Mouse (Mus musculus) hindbrain, embryonic 12.5 days (tissue): Measurements from ENCODE around the gene St7. TPM values are rescaled to one million over a fixed set of nuclear protein-coding genes. Genes with fewer than 3 reads are reported as not detected.

Experiments
- ATAC-seq: fragments of 200-750 bp; cut with Nextera tagmentation; 2 replicates; pipeline ENCODE4 v1.8.0; 2017; ENCODE audit warnings: moderate TSS enrichment; ENCODE audit not compliant: low FRiP score
- H3K27ac ChIP-seq: fragments of 300-500 bp; sonication (generic); 2 replicates; pipeline ENCODE4 v1.5.1; 2016; ENCODE audit warnings: mild to moderate bottlenecking
- H3K27me3 ChIP-seq: fragments of 300-500 bp; sonication (generic); 2 replicates; pipeline ENCODE4 v1.6.1; 2016; ENCODE audit warnings: mild to moderate bottlenecking
- H3K36me3 ChIP-seq: fragments of 300-500 bp; sonication (generic); 2 replicates; pipeline ENCODE4 v1.6.1; 2016; ENCODE audit warnings: mild to moderate bottlenecking
- H3K4me1 ChIP-seq: fragments of 300-500 bp; sonication (generic); 2 replicates; pipeline ENCODE4 v1.6.1; 2016
- H3K4me2 ChIP-seq: fragments of 300-500 bp; sonication (generic); replicated peaks from 2 replicates; pipeline ENCODE4 v1.6.1; 2016; ENCODE audit warnings: mild to moderate bottlenecking
- H3K4me3 ChIP-seq: fragments of 300-500 bp; sonication (generic); 2 replicates; pipeline ENCODE4 v1.5.1; 2016; ENCODE audit warnings: mild to moderate bottlenecking
- H3K9ac ChIP-seq: fragments of 300-500 bp; sonication (generic); 2 replicates; pipeline ENCODE4 v1.6.1; 2016; ENCODE audit warnings: mild to moderate bottlenecking, moderate library complexity
- H3K9me3 ChIP-seq: fragments of 300-500 bp; sonication (generic); replicated peaks from 2 replicates; pipeline ENCODE4 v1.6.1; 2016; ENCODE audit warnings: mild to moderate bottlenecking
- WGBS: fragments of 180-500 bp; shearing (Covaris S2); methylation state at CpG from one replicate; pipeline ENCODE4 v1.1.7; 2016; 5-methylcytosine and 5-hydroxymethylcytosine counted together
- polyA plus RNA-seq: library from polyadenylated mRNA; unstranded; fragments of >200 nt; fragmentation: Nextera tagmentation; extraction: Ambion mirVana; gene quantifications from 2 replicates; pipeline ENCODE4 v1.2.1, GENCODE M21; 2016

Gene St7
- polyA plus RNA-seq, 1 experiment from 2014 or later: 49.1 TPM

GRCm38 (mm10) chr6:17990173-17991028 is 297.7 kb downstream of the St7 start:
- Histone ChIP-seq H3K4me2 (no peak overlapping the region), H3K36me3 (no peaks in the 10 kb centered on the region), H3K27ac (no peak overlapping the region), H3K27me3 (no peaks in the 10 kb centered on the region), H3K4me3 (no peak overlapping the region), H3K9ac (no peak overlapping the region), H3K9me3 (no peaks in the 10 kb centered on the region), H3K4me1 (no peaks in the 10 kb centered on the region)
- 92% methylated on average over 9 of the region's 9 CpGs for WGBS
- no peak for ATAC-seq

- Histone ChIP-seq H3K27me3 (no peaks in the 10 kb centered on the region), H3K36me3 (no peaks in the 10 kb centered on the region), H3K4me3 (no peak overlapping the region), H3K4me2 (no peak overlapping the region), H3K4me1 (no peaks in the 10 kb centered on the region), H3K27ac (no peak overlapping the region), H3K9me3 (no peaks in the 10 kb centered on the region), H3K9ac (no peak overlapping the region)
- 53% methylated on average over 7 of the region's 7 CpGs for WGBS
- ATAC-seq: no peak
Measured at GRCm38 (mm10) chr6:17991625-17992024, 298.9 kb downstream of the St7 start.

Other genes with a start within 250 kb of the St7 start
- 2.2 and 2.7 TPM in 2 replicates for gene Met, start 229.1 kb upstream of the St7 start, polyA plus RNA-seq
- gene Capza2, start 56.7 kb upstream of the St7 start, polyA plus RNA-seq: 224 and 257 TPM in 2 replicates